Mouse (Mus musculus): ENCODE measurements around the gene Comt. TPM values are rescaled to one million over a fixed set of nuclear protein-coding genes. Genes with fewer than 3 reads are reported as not detected.

Comt gene
- polyA plus RNA-seq, 1 experiment from 2014 or later: 128 TPM

- peak overlapping the region; percentile 41 for H3K27ac ChIP-seq (ENCODE audit: low read length)
- no peak overlapping the region for H3K4me3 ChIP-seq (ENCODE audit: low read length)
- WGBS: 48% methylated on average over 3 of the region's 3 CpGs
- no peaks in the 10 kb centered on the region for H3K27me3 ChIP-seq (ENCODE audit: control insufficient read depth, insufficient read depth, low read length)
- no peak overlapping the region; the same call in 1 of the 2 replicates for H3K9ac ChIP-seq (ENCODE audit: low read length)
- no peak overlapping the region for H3K4me2 ChIP-seq (ENCODE audit: low read depth, low read length)
- ATAC-seq (replicated peaks; ENCODE audit: extremely low read depth, insufficient read depth, low FRiP score): no peak
- H3K36me3 ChIP-seq (ENCODE audit: control insufficient read depth, insufficient read depth): no peaks in the 10 kb centered on the region
- H3K4me1 ChIP-seq (ENCODE audit: control insufficient read depth, insufficient read depth, low read length): peaks cover 41% of the 10 kb centered on the region
- H3K9me3 ChIP-seq (replicated peaks; ENCODE audit: control insufficient read depth, low read length): no peaks in the 10 kb centered on the region
Observed at GRCm38 (mm10) chr16:18383756-18384155, 42.9 kb downstream of the Comt start.

GRCm38 (mm10) chr16:18383045-18383726 lies 43.5 kb downstream of the Comt start:
- 62% methylated on average over 9 of the region's 9 CpGs for WGBS

GRCm38 (mm10) chr16:18381621-18382258 lies 44.9 kb downstream of the Comt start:
- Histone ChIP-seq H3K4me1 (ENCODE audit: control insufficient read depth, insufficient read depth, low read length) (peaks cover 28% of the 10 kb centered on the region), H3K9ac (ENCODE audit: low read length) (no peak overlapping the region), H3K27me3 (ENCODE audit: control insufficient read depth, insufficient read depth, low read length) (no peaks in the 10 kb centered on the region), H3K9me3 (replicated peaks; ENCODE audit: control insufficient read depth, low read length) (no peaks in the 10 kb centered on the region), H3K4me2 (ENCODE audit: low read depth, low read length) (no peak overlapping the region), H3K27ac (ENCODE audit: low read length) (no peak overlapping the region), H3K36me3 (ENCODE audit: control insufficient read depth, insufficient read depth) (no peaks in the 10 kb centered on the region), H3K4me3 (ENCODE audit: low read length) (no peak overlapping the region)
- 68% methylated on average over 6 of the region's 6 CpGs for WGBS
- ATAC-seq (replicated peaks; ENCODE audit: extremely low read depth, insufficient read depth, low FRiP score): no peak

More at GRCm38 (mm10) chr16:18383045-18383726, 43.5 kb downstream of the Comt start:
- Histone ChIP-seq H3K4me1 (ENCODE audit: control insufficient read depth, insufficient read depth, low read length) (peaks cover 35% of the 10 kb centered on the region), H3K27me3 (ENCODE audit: control insufficient read depth, insufficient read depth, low read length) (no peaks in the 10 kb centered on the region), H3K9ac (ENCODE audit: low read length) (no peak overlapping the region), H3K36me3 (ENCODE audit: control insufficient read depth, insufficient read depth) (no peaks in the 10 kb centered on the region), H3K27ac (ENCODE audit: low read length) (peak overlapping the region; percentile 41), H3K4me2 (ENCODE audit: low read depth, low read length) (no peak overlapping the region), H3K9me3 (replicated peaks; ENCODE audit: control insufficient read depth, low read length) (no peaks in the 10 kb centered on the region), H3K4me3 (ENCODE audit: low read length) (no peak overlapping the region)
- ATAC-seq (replicated peaks; ENCODE audit: extremely low read depth, insufficient read depth, low FRiP score): peak; percentile 63

GRCm38 (mm10) chr16:18380495-18381063 lies 46.1 kb downstream of the Comt start:
- Histone ChIP-seq H3K36me3 (ENCODE audit: control insufficient read depth, insufficient read depth) (no peaks in the 10 kb centered on the region), H3K4me1 (ENCODE audit: control insufficient read depth, insufficient read depth, low read length) (peaks cover 27% of the 10 kb centered on the region), H3K27me3 (ENCODE audit: control insufficient read depth, insufficient read depth, low read length) (no peaks in the 10 kb centered on the region), H3K27ac (ENCODE audit: low read length) (no peak overlapping the region), H3K4me3 (ENCODE audit: low read length) (no peak overlapping the region), H3K9ac (ENCODE audit: low read length) (no peak overlapping the region), H3K4me2 (ENCODE audit: low read depth, low read length) (no peak overlapping the region), H3K9me3 (replicated peaks; ENCODE audit: control insufficient read depth, low read length) (no peaks in the 10 kb centered on the region)
- ATAC-seq (replicated peaks; ENCODE audit: extremely low read depth, insufficient read depth, low FRiP score): no peak
- WGBS: 55% methylated on average over 6 of the region's 6 CpGs

GRCm38 (mm10) chr16:18379338-18380001 lies 47.2 kb downstream of the Comt start:
- Histone ChIP-seq H3K4me1 (ENCODE audit: control insufficient read depth, insufficient read depth, low read length) (peaks cover 27% of the 10 kb centered on the region), H3K9ac (ENCODE audit: low read length) (0 out of 2 replicates have a peak overlapping the region, but pooled peaks have one; percentile 34), H3K27me3 (ENCODE audit: control insufficient read depth, insufficient read depth, low read length) (no peaks in the 10 kb centered on the region), H3K36me3 (ENCODE audit: control insufficient read depth, insufficient read depth) (no peaks in the 10 kb centered on the region), H3K4me2 (ENCODE audit: low read depth, low read length) (no peak overlapping the region), H3K9me3 (replicated peaks; ENCODE audit: control insufficient read depth, low read length) (no peaks in the 10 kb centered on the region), H3K27ac (ENCODE audit: low read length) (peak overlapping the region; percentile 16), H3K4me3 (ENCODE audit: low read length) (no peak overlapping the region)
- no peak for ATAC-seq (replicated peaks; ENCODE audit: extremely low read depth, insufficient read depth, low FRiP score)
- 65% methylated on average over 8 of the region's 8 CpGs for WGBS

- no peaks in the 10 kb centered on the region for H3K27me3 ChIP-seq (ENCODE audit: control insufficient read depth, insufficient read depth, low read length)
- no peak overlapping the region for H3K4me3 ChIP-seq (ENCODE audit: low read length)
- peaks cover 23% of the 10 kb centered on the region for H3K4me1 ChIP-seq (ENCODE audit: control insufficient read depth, insufficient read depth, low read length)
- H3K9me3 ChIP-seq (replicated peaks; ENCODE audit: control insufficient read depth, low read length): no peaks in the 10 kb centered on the region
- WGBS: 44% methylated on average over 1 of the region's 1 CpGs
- H3K36me3 ChIP-seq (ENCODE audit: control insufficient read depth, insufficient read depth): no peaks in the 10 kb centered on the region
- ATAC-seq (replicated peaks; ENCODE audit: extremely low read depth, insufficient read depth, low FRiP score): no peak
- H3K27ac ChIP-seq (ENCODE audit: low read length): no peak overlapping the region
- no peak overlapping the region for H3K9ac ChIP-seq (ENCODE audit: low read length)
- no peak overlapping the region for H3K4me2 ChIP-seq (ENCODE audit: low read depth, low read length)
Observed at GRCm38 (mm10) chr16:18378489-18378888, 48.2 kb downstream of the Comt start.

- Histone ChIP-seq H3K4me3 (ENCODE audit: low read length) (no peak overlapping the region), H3K27me3 (ENCODE audit: control insufficient read depth, insufficient read depth, low read length) (no peaks in the 10 kb centered on the region), H3K4me1 (ENCODE audit: control insufficient read depth, insufficient read depth, low read length) (peaks cover 15% of the 10 kb centered on the region), H3K27ac (ENCODE audit: low read length) (peak overlapping the region; percentile 37; the same call in 1 of the 2 replicates), H3K4me2 (ENCODE audit: low read depth, low read length) (no peak overlapping the region), H3K9ac (ENCODE audit: low read length) (no peak overlapping the region), H3K36me3 (ENCODE audit: control insufficient read depth, insufficient read depth) (no peaks in the 10 kb centered on the region), H3K9me3 (replicated peaks; ENCODE audit: control insufficient read depth, low read length) (no peaks in the 10 kb centered on the region)
- ATAC-seq (replicated peaks; ENCODE audit: extremely low read depth, insufficient read depth, low FRiP score): no peak
- WGBS: 19% methylated on average over 3 of the region's 3 CpGs
Observed at GRCm38 (mm10) chr16:18377203-18377602, 49.4 kb downstream of the Comt start.

GRCm38 (mm10) chr16:18376297-18376954 lies 50.2 kb downstream of the Comt start:
- Histone ChIP-seq H3K9me3 (replicated peaks; ENCODE audit: control insufficient read depth, low read length) (no peaks in the 10 kb centered on the region), H3K4me1 (ENCODE audit: control insufficient read depth, insufficient read depth, low read length) (peaks cover 15% of the 10 kb centered on the region), H3K4me3 (ENCODE audit: low read length) (no peak overlapping the region), H3K4me2 (ENCODE audit: low read depth, low read length) (no peak overlapping the region), H3K27ac (ENCODE audit: low read length) (no peak overlapping the region; the same call in 1 of the 2 replicates), H3K27me3 (ENCODE audit: control insufficient read depth, insufficient read depth, low read length) (no peaks in the 10 kb centered on the region), H3K36me3 (ENCODE audit: control insufficient read depth, insufficient read depth) (no peaks in the 10 kb centered on the region), H3K9ac (ENCODE audit: low read length) (no peak overlapping the region)
- no peak for ATAC-seq (replicated peaks; ENCODE audit: extremely low read depth, insufficient read depth, low FRiP score)
- 72% methylated on average over 7 of the region's 7 CpGs for WGBS

Measured in heart, embryonic 16.5 days (tissue).